Mouse (Mus musculus) induced T-regulatory cell, adult 2 months (primary cell): ENCODE measurements around the gene Amh.
A peak's percentile ranks its signal among the peaks of the same experiment; 100 is the strongest.
"Not testable (repeated sequence)": the region's sequence is repeated elsewhere in the genome, so short reads cannot be mapped to it uniquely, and the experiment has no call there.

Experiments
- DNase-seq: peaks from one replicate; pipeline ENCODE4 v3.0.0-alpha.2; 2012; ENCODE audit warnings: low read depth

Gene Amh

DNA sequence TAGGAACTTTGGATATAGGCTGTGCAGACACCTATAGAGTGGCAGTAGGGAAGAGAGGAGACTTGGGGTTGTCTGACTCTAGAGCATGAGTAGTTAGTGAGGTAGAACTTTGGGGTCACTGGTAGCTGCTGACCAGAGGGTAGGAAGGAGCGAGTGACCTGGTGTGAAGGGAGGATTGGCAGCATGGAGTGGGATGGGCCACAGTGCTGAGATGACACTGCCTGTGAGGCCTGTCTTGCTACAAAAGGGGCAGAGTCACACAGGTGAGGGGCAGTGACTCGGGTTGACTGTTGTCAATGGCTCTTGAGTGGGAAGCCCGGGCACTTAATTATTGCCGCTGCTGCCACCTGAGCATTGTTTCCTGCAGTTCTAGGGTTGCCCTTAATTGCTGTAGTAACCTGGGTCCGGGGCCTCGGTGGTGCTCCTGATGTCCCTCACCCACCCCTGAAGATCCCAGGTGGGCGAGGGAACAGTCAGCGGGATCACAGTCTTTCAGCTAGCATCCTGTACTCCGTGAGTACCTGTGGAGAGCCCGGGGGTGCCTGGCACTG is 22.9 kb downstream of the Amh start:
- DNase-seq = no peak

- not testable (repeated sequence) for DNase-seq
Observed at GRCm38 (mm10) chr10:80828587-80828986, 23.5 kb downstream of the Amh start.

DNA sequence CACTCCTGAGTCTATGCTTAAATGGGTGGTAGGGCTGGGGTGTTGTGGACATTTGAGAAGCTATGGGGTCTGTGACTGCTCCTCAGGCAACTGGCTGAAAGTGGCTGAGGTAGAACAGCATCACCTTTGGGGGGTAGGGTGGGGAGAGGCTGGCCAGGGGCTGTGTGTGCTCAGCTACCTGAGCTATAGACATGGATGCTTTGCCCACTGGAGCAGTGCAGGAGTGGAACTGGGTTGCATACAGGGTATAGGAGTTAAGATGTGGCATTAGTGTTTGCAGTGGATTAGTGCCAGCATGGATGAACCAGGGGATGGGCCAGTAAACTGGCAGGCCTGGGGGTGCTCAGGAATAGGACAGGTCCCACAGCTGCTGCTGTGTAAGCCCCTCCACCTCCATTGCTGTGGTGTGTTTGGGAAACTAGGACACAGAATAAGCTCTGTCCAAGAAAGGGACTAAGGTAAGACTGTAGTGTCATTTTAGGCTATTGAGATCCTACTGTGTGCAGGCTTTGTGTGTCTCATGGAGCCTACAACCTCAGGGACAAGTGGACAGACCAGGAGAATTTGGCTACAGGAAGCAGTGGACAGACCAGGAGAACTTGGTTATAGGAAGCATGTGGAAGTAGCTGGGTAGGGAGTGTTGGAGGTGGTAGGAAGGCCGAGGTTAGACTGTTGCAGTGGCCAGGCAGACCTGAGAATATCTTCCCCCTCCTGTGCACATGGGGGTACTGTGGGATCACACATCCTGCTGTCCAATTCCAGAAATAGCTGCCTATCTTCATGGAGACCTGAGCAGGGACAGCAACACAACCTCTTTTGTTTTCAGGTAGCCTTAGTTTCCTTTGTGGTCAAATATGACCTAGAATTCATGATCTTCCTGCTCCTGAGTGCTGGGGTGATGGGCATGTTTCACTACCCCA is 24.6 kb downstream of the Amh start:
- peak; percentile 29 for DNase-seq

- DNase-seq = peak; percentile 65
Observed at GRCm38 (mm10) chr10:80831136-80831535, 26.1 kb downstream of the Amh start.

GRCm38 (mm10) chr10:80832818-80833217 is 27.8 kb downstream of the Amh start:
- DNase-seq = no peak

DNA sequence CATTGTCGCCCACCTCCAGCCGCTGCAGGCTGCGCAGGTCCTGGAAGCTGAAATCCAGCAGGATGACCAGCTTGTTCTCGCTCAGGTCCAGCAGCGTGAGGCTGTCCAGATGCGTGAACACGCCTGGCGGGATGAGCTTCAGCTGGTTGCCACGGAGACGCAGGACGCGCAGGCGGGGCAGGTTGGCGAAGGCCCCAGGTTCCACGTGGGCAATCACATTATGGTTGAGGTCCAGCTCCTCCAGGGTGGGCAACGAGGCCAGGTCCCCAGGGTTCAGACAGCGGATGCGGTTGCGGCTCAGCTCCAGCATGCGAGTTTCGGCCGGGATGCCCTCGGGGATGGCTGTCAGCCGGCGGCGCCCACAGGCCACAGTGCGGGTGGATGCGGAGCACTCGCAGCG is 30.6 kb downstream of the Amh start:
- DNase-seq = no peak

DNA sequence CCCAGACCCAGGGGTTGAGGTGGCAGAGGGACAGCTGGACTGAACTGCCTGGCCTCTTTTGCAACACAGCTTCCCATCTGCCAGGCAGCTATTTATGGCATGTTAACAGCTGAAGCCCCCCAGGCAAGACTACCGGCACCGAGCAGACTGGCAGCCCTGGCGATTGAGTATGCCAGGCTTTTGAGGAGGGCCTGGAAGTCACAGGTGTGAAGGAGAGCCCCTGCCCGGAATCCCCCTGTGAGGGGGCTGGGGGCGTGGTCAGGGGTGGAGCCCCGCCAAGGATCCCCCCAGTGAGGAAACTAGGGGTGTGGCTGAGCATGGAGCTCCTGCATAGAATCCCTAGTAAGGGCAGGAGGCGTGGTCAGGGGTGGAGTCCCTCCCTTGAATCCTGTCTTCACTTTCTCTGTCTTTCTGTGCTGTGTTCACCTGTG is 31.9 kb downstream of the Amh start:
- no peak for DNase-seq

DNA sequence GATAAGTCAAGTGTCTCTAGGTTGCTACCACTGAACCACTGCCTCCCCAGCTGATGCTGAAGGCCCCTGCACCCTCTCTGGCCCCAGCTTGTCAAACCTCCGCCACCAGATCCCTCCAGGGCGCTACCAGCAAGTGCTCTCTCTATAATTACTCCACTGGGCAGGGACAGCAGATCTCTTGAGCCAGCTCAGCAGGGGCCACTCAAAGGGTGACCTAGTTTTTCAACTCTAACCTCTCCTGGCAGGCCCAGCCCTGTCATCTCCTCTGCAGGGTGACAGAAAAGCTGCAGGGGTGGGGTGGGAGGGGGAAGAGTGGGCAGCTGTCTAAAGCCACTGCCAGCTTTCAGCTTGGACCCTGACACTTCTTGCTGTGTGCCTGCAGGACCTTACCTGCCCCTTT is 32.8 kb downstream of the Amh start:
- no peak for DNase-seq

GRCm38 (mm10) chr10:80838346-80838912 is 33.4 kb downstream of the Amh start:
- no peak for DNase-seq

DNA sequence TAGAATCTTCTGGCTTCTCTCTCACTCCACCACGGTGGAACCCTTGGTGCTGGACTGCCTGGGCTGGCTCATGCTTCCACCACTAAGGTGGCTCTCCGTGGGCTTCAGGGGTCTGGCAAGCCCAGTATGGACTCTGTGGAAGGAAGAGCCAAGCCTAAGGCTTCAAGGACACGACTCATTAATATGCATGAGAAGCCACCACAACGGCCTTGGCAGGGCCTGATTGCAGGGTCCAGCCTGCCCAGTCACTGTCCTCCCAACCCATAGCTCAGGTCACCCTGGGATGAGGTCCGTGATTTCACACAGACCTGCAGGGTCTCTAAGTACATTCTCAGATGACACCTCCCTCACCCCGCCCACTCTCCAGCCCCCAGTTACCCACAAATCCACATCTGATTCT is 34.8 kb downstream of the Amh start:
- no peak for DNase-seq

- DNase-seq = no peak
Observed at GRCm38 (mm10) chr10:80841685-80842084, 36.6 kb downstream of the Amh start.

DNA sequence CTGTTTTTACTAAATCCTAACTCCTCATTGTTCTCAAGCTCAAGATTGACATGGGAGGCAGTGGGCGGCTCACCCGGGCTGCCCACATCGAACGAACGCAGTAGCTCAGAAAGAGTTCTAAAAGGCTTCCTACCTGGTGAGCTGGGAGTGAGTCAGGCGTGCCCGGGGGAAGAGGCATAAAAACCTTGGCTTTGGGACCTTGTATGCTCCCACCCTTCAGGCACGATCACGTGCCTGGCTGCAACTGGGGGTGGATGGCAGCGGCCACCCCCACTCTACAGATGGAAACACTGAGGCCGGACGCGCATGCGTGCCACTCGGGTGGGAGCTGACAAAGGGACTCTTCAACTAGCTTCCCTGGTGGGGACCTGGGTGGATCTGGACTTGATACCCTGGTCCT is 37.3 kb downstream of the Amh start:
- DNase-seq = no peak

DNA sequence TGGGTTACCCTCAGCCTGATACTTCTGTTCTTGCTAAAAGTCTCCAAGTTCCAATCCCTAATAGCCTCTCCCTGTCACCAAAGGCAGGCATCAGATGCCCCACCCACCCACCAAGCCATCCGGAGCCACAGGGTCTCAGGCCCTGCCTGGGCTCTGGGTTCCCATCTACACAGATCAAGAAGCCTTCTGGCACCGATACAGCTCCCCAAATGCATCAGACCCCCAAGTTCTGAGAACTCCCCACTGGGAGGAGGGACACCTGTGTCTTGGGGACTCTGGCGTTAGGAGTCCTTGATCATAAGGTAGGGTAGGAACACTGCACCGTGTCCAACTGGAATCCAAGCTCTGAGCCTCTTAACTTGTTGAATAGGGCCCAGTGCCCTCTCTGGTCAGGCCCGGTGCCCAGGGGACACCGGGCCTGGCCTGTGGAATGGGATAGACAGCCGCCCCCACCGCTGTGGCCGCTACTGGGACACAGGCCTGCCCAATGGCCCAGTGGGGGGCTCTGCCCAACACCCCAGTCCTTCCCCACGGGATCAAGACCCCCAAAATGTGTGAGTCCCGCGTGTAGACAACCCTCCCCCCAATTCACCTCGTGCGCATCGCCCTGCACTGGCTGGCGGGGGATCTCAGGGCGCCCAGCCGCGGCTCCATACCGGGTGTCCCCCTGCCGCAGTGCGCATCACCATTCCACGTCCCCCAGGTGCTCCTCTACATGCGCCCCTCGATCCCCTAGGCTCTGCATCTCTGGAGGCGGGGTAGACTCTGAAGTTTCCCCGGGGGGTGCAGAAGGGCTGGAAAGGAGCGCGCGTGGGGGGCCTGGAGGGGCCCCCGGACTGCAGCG is 38.3 kb downstream of the Amh start:
- no peak for DNase-seq

DNA sequence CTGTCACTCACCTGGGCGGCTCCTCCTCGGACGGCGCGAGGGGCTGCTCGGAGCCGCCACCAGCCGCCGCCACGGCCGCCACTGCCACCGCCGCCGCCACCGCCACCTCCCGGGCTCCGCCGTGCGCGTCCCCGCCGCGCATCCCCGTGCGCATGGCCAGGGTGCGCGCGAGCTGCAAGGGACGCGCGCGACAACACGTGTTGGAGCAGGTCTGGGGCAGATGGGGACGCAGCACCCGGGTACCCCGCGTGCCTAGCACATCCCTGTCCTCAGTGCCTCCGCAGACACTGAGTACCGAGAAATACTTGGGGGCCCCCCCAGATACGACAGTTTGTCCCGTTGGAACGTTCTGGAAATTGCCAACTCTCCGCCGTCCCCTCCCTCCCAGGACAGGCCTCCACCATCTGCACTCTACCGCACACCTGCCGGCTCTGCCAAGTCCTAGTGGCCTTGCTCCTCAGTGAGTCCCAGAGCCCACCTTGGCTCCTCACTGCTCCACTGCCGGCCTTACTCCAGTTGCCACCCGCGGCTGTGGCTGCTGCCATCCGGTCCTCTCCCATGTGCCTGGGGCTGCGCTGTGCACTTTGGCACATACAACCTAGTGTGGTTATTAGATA is 39.0 kb downstream of the Amh start, which contains the start of gene Lingo3:
Gene Lingo3 (minus strand): TSS at position 109 of the 617 bp plus-strand sequence.
- peak; percentile 32 for DNase-seq

GRCm38 (mm10) chr10:80845055-80845693 is 40.1 kb downstream of the Amh start:
- DNase-seq = no peak

DNA sequence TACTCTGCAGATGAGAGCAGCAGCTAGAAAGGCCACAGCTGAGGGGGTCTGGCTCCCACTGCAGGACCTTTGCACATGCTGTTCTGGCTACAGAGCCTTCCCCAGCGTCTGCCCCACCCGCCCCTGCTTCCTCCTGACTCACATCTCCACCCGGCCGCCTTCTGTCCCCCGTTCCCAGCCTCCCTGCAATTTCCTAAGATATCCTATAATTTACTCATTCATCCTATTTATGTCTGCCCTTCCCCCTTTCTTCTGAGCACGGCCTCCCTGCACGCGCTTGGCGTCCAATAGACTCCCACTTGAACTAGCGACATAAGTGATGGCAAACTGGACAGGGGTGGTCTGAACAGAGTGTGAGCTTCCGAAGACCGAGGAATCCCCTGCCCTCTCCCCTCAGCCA is 40.7 kb downstream of the Amh start:
- DNase-seq = no peak

DNA sequence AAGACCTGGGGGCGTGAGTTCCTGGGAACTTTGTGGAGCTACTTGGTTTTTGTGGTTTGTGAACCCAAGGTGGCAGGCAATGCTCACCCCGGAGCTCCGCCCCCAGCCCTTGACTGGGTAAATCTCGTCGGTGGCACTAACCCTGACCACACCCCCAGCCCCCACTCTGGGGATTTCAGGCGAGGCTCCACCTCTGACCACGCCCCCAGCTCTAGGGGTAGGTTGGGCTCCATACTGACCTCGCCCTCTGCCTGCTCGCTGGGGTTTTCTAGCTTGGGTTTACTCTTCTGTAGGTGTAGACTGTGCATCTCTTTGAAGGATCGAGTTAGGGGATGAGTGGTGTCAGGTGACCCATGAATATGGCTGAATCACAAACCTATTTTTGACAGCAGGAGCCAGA is 43.5 kb downstream of the Amh start:
- DNase-seq = peak; percentile 93

GRCm38 (mm10) chr10:80854913-80855748 is 50.1 kb downstream of the Amh start, which contains the start of the genes Lsm7 and Sppl2b:
Gene Lsm7 (minus strand): TSS chr10:80855209.
Gene Sppl2b (plus strand): TSS chr10:80855275.
- DNase-seq = peak; percentile 98

DNA sequence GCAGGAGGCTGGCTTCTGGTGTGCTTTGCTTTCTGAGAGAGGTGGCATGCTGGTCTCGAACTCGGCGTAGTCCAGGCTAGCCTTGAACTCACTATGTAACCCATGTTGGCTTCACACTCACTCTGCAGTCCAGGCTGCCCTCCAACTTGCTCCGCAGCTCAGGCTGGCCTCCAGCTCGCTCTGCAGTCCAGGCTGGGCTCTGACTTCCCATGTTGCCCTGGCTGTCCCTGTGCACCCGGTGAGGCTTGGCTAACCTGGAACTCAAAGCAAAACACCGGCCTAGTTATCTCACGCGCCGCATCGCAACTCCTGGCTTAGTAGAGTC is 50.7 kb downstream of the Amh start:
- DNase-seq = no peak

- peak; percentile 53 for DNase-seq
Observed at GRCm38 (mm10) chr10:80856267-80856666, 51.2 kb downstream of the Amh start.
